Mouse (Mus musculus) kidney, postnatal 10 days (tissue): Measurements from ENCODE around the gene Fes.

Experiments used
- DNase-seq: peaks from one replicate; pipeline ENCODE4 v3.0.0; 2021; ENCODE audit warnings: mixed read lengths

Gene Fes

GRCm38 (mm10) chr7:80374280-80374679 is 13.5 kb downstream of the Fes start:
- no peak for DNase-seq

DNA sequence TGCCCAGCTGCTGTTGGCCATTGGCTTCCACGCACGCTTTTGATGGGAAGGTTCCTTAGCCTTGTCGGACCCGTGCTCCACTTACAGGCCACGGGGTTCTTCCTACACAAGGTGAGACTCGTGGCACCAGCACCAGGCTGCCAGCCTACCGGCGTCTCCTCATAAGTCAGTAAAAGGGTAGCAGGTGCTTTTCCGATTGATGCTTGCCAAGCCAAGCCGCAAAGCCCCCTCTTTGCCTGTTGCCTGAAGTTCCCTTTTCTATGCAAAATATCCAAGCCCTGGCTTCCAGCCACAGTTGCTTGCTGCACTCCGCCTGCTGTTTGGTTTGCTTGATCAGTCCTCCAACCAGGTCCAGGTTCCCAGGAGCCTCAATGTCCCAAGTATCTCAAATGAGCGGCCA is 13.9 kb downstream of the Fes start:
- no peak for DNase-seq

GRCm38 (mm10) chr7:80373352-80373751 is 14.4 kb downstream of the Fes start:
- DNase-seq, result no peak

DNA sequence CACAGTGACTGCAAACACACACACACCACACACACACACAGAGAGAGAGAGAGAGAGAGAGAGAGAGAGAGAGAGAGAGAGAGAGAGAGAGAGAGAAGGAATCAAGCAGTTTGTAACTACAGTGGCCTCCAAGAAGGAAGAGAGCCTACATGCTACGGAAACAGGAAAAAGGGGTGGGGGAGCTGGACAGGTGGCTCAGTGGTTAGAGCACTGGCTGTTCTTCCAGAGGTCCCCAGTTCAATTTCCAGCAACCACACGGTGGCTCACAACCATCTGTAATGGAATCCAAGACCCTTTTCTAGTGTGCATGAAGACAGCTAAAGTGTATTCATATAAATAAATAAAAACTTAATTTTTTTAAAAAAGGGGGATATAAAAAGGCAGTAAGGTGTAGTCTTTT is 15.1 kb downstream of the Fes start:
- no peak for DNase-seq

- no peak for DNase-seq
These were observed 15.6 kb downstream of the Fes start for GRCm38 (mm10) chr7:80372166-80372565.

DNA sequence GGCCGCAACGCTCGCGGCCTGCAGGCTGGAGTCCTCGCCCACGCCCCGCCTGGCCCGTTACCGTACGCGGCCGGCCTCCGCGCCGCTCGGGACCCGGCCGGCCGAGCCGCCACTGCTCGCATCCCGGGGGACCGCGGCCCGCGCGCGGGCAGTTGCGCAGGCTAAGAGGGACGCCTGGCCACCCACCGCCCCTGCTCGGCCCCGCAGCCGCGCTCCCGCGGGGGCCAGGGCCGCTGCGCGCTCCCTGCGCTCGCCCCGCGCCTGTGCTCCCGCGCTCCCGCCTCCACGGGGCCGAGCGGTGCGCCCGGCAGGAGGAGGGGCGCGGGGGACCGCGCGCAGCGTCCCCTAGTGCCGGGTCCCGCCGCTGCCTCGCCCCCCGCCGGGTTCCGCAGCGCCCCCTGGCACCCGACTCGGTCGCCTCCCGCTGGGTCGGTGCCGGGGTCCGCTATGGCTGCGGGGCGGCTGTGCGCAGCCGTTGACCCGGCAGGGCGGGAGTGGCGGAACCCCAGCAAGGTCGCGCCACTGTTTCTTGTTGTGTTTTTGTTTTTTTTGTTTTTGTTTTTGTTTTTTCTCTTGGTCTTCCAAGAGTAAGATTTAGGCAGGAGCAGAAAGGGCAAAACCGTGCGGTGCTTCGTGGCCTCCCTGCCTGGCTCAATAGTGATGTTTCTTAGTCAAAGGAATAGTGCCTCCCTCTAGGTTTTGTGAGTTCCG is 16.6 kb downstream of the Fes start, which contains the start of gene Man2a2:
Man2a2 (minus strand) TSS at position 335 of the 711 bp plus-strand sequence.
- DNase-seq, result peak; percentile 91

- peak; percentile 87 for DNase-seq
These were observed 17.1 kb downstream of the Fes start for GRCm38 (mm10) chr7:80370649-80371040.

GRCm38 (mm10) chr7:80369967-80370431 is 17.7 kb downstream of the Fes start:
- DNase-seq, result no peak

- no peak for DNase-seq
These were observed 18.3 kb downstream of the Fes start for GRCm38 (mm10) chr7:80369461-80369860.

DNA sequence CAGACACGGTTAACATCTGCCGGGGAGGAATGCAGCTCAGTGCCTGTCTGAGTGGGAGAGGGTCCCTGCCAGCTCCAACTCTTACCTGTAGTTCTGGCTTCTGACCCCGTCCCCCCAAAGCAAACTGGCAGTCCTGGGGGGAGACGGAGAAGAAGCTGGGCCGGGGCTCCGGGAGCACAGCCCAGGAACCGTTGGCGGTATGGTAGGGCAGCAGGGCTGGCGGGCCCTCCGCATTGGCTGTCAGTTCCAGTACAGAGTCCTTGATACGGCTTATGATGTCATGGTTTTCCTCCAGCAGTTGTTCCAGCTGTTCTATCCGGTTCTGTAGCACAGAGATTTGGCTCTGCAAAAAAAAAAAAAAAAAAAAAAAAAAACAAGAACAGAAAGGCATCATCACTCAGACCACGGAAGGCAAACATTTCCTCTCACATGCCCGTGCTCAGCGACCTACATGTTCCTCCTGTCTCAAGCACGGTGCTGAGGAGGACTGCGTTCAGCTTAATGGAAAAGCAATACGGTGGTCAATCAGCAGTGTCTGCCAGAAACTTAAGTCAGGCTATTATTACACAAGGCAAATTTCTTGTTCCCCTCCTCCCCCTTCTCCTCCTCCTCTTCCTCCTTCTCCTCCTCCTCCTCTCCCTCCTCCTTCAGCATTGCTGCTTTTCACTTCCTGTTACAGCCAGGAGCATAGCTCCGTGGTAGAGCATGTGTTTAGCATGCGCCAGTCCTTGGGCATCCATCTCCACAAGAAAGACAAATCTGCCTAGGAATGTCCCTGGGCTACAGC is 18.9 kb downstream of the Fes start:
- DNase-seq, result no peak

GRCm38 (mm10) chr7:80368009-80368408 is 19.7 kb downstream of the Fes start:
- DNase-seq, result no peak

DNA sequence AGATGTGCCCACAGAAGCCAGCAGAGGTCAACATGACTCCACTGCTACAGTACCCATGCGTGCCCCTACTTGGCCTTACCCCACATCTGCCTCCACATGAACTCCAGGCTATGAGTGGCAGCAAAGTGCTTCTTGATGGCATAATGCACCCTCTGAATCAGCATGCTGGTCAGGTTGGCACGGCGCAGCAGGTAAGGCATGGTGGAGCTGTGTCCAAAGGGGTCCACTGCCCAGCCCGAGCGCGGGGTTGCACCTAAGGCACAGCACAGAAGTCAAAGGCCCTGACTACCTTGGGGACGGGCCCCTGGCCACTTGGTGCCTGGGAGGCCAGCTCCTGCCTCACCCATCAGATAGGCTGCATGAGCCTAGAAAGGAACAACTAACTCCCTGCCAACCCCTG is 20.5 kb downstream of the Fes start:
- DNase-seq, result no peak

GRCm38 (mm10) chr7:80365759-80366158 is 22.0 kb downstream of the Fes start:
- peak; percentile 82 for DNase-seq

DNA sequence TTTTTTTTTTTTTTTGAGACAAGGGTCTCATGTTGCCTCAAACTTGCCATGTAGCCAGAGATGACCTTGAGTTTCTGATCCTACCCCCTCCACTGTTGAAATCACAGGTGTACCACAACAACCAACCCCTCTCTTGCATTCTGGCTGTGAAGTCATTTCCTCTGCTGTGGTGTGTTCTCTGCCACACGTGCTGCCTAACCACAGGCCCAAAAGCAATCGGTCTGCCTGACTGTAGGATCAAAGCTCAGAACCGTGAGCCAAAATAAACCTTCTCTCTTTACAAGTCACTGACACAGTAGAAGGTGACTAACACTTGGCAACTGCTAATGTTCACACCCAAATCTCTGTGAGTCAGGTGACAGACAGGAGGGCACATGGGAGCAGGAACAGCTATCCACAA is 27.3 kb downstream of the Fes start:
- DNase-seq, result no peak

GRCm38 (mm10) chr7:80358039-80358438 is 29.7 kb downstream of the Fes start:
- DNase-seq, result no peak

DNA sequence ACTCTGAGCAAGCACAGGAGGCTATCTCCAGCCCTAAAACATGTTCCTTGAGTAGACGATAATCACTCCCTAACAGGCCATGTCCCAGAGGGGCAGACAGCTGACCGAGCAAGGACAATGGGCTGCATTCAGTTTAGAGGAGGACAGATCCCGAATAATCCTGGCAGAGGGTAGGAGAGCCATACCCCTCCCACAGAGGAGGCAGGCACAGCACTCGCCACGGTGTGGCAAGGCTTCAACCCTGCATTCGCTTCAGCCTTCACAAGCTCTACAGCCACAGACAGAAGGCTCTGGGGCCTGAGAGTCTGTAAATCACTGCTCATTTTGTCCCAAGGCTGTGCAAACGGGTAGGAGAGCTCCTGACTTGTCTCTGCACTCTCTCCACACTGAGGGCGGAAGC is 30.6 kb downstream of the Fes start:
- DNase-seq, result no peak

DNA sequence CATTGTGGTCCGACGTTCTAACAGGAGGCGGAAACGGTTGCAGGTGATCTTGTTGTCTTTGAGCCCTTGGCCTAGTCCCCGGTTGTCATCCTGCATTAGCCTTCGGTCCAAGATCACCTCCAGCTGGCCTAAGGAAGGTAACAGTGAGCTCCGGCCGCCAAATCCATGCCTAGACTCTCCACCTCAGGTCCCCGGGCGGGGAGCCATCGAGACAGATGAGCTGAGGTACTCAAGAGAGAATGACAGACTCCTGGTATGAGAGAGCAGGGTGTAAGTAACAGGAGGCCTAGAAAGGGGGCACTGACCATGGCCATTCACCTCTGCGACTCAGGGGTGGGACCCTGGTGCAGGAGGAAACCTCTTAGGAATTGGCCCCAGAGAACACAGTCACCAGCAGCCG is 31.4 kb downstream of the Fes start:
- no peak for DNase-seq

- no peak for DNase-seq
These were observed 34.8 kb downstream of the Fes start for GRCm38 (mm10) chr7:80352920-80353319.

GRCm38 (mm10) chr7:80350808-80351207 is 36.9 kb downstream of the Fes start:
- DNase-seq, result no peak

DNA sequence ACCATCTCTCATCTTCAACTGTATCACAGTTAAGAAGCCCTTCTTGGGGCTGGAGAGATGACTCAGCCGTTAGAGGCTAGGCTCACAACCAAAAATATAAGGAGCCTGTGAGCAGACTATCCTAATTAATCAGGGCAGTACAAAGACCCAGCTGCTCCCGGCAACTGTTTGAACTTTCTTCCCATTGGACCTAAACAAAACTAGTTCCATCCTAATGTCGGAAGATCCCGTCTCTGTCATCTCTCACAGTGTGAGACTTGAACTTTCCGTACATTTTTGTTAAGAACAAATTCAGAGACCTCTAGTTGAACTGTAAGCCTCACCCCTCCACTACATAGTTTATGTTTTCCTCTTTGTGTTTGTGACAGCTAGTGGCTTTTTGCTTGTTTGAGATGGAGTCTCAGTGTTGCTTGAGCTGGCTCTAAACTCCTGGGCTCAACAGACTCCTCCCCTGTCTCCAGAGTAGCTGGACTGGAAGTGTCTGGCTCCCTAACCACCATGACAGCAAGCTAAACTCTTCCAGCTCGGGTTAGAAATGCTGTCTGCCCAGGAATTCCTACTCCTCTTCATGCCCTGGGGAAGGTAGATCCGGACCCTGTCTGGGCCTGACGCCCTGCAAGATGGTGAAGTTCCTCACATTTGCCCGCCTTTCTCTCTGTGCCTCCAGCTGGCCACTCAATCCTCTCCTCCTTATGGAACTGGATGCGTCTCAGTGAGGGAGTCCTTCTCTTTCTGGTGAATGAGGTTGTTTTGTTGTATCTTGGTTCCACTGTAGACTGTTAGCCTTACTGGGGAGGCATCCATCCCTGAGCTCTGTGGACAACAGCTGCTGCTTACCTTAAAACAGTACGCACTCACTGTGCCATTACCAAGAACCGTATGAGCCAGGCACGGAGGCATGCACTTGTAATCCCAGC is 39.8 kb downstream of the Fes start:
- no peak for DNase-seq

DNA sequence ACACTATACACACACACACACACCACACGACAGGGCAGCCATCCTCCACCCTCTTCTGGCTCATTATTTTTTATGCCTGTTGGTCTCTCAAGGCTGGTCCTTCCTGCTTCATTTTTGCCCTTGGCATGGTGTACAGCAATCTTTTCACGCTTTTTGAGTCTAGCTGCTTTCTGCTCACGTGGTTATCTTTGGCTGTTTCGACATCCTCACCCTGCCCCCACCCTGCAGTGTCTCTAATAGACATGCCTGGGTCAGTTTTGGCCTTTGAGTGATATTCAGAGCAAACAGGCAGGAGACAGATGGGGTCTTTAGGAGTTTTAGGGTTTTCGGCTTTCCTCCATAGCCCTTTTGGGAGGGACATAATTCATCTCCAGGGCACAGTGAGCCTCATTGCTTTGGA is 40.9 kb downstream of the Fes start:
- DNase-seq, result no peak

DNA sequence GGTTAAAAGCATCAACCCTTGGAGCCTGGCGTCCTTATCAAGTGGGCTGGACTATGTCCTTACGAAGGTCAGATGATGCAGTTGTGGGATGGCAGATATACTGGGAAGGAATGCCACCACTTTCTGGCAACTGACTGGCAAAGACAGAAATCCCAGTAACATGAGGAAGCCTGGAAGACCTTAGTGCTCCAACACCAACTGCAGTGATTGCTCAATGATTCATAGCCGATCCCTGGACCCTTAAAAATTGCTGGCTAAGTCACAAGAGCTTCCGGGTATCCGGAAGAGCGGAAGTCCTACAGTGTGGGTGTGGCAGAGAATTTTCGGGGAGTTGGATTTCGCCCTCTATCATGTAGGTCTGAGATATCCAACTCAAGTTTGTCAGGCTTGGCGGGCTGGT is 41.6 kb downstream of the Fes start:
- no peak for DNase-seq
